Mouse (Mus musculus) megakaryocyte-erythroid progenitor cell, adult 5 weeks (primary cell): Measurements from ENCODE around the gene Hey2. TPM values are rescaled to one million over a fixed set of nuclear protein-coding genes. Genes with fewer than 3 reads are reported as not detected.

ENCODE experiments used
- polyA plus RNA-seq: library from polyadenylated mRNA; stranded (reverse); fragments of >175 nt; gene quantifications from 2 replicates; pipeline ENCODE4 v1.2.3, GENCODE M21; 2012

Hey2 gene
- 0.02 TPM in 2 replicates for polyA plus RNA-seq

DNA sequence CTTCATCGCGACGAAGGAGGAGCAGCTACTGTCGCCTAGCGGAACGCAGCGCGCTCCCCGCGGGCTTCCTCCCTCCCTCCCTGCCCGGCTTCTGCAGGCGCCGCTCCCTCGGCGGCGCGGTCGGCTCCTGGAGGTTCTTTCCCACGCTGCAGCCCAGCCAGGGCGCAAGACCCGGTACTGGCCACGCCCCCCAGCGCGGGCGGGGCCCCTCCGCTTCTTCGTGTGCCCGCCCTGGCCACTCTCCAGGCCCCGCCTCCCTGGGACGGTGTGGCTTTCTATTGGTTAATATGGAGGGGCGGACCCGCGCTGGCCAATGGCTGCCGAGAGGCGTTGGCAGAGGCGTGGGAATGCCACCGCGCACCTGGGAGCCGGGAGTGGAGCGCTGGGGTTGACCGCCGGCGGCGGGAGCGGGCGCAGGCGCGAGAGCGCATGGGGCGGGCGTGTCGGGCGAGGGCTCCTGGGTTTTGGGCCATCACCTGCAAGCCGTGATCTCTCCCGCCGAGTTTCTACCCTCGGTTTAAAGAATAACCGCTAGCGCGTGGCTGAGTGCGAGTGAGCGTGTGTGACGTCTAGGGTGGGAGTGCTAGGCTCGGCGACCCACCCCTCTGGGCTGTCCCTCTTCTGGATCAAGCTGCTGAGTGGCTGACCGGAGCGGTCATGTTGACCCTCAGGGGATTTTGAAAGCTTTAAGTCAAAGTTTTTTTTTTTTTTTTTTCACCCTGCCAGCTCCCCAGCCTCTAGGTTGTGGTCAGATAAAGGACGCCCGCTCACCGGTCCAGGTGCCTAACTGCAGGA is at the start of gene Hey2:
Gene Hey2 (minus strand): TSS at position 159 of the 795 bp plus-strand sequence.

DNA sequence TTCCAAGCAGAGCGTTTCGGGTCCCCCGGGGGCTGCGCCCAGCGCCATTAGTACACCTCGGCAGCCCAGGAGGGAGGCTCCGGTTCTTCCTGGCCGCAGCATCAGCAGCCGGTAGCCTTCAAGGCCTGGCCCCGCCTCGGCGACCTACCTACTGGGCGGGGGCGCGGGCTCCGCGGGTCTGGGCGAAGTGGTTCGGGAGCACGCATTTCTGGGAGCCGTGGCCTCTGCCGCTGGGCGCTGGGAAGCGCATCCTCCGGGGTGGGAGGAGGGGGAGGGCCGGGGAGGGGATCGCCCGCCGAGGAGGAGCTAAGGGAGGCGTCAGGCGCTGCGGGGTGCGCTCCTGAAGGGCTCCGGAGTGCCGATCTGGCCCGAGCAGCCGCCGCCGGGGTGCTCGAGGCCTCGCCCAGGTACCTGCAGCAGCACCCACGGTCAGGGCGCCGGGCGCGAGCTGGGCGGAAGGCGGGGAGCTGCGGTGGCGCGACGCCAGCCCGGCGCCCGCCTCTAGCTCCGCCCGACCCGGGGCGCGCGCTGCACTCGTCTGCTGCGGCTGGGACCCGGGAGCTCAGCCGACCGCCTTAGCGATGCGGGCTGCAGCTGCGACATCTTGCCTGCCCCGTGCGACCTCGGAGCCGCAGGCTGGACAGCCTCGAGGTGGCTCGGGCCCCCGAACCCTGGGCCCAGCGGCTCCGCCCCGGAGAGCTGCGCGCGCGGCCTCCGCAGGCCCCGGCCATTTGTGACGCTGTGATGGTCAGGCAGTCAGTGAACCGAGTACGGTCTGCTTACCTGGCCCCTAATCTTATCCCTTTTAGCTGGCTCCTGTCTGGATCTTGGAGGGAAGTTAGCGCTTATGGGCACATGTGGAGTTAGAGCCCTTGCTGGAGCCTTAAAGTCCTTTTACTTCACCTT is 39.7 kb downstream of the Hey2 start, which contains the start of gene Ncoa7:
Gene Ncoa7 (minus strand): TSS at position 646 of the 906 bp plus-strand sequence.

Other genes starting within 250 kb of the Hey2 start
- 1.8 and 2.7 TPM in 2 replicates for gene Trmt11, start 242.1 kb downstream of the Hey2 start, polyA plus RNA-seq
- gene Hint3, start 213.2 kb downstream of the Hey2 start, polyA plus RNA-seq: 4.7 and 8.3 TPM in 2 replicates
- 10.3 and 12.0 TPM in 2 replicates for gene Ncoa7, start 39.5 kb downstream of the Hey2 start, polyA plus RNA-seq